Mouse (Mus musculus) urinary bladder, postnatal 25 days (tissue): ENCODE data around the gene Krtap7-1.

ENCODE experiments used
- DNase-seq: peaks from one replicate; pipeline ENCODE4 v3.0.0; 2022; ENCODE audit warnings: low spot score

Gene Krtap7-1

GRCm38 (mm10) chr16:89508223-89508622 is at the start of gene Krtap7-1:
TSS of gene Krtap7-1 (minus strand) at chr16:89508323.
- DNase-seq: no peak

GRCm38 (mm10) chr16:89550298-89550697 is 42.2 kb upstream of the Krtap7-1 start:
- no peak for DNase-seq

GRCm38 (mm10) chr16:89538031-89538484 is 29.9 kb upstream of the Krtap7-1 start:
- no peak for DNase-seq

- no peak for DNase-seq
Measured at GRCm38 (mm10) chr16:89537349-89537748, 29.2 kb upstream of the Krtap7-1 start.

GRCm38 (mm10) chr16:89530547-89530946 is 22.4 kb upstream of the Krtap7-1 start:
- DNase-seq: no peak

- DNase-seq: no peak
Measured at GRCm38 (mm10) chr16:89529846-89530245, 21.7 kb upstream of the Krtap7-1 start.

- no peak for DNase-seq
Measured at GRCm38 (mm10) chr16:89528380-89528779, 20.3 kb upstream of the Krtap7-1 start.

GRCm38 (mm10) chr16:89520996-89521395 is 12.9 kb upstream of the Krtap7-1 start:
- DNase-seq: no peak

- no peak for DNase-seq
Measured at GRCm38 (mm10) chr16:89520555-89520954, 12.4 kb upstream of the Krtap7-1 start.

- DNase-seq: no peak
Measured at GRCm38 (mm10) chr16:89520091-89520490, 12.0 kb upstream of the Krtap7-1 start.

GRCm38 (mm10) chr16:89517635-89518034 is 9.5 kb upstream of the Krtap7-1 start:
- DNase-seq: peak; percentile 31

- DNase-seq: no peak
Measured at GRCm38 (mm10) chr16:89513431-89513830, 5.3 kb upstream of the Krtap7-1 start.

GRCm38 (mm10) chr16:89503571-89503970 is 4.6 kb downstream of the Krtap7-1 start:
- no peak for DNase-seq

- no peak for DNase-seq
Measured at GRCm38 (mm10) chr16:89501870-89502269, 6.3 kb downstream of the Krtap7-1 start.

- no peak for DNase-seq
Measured at GRCm38 (mm10) chr16:89497002-89497401, 11.1 kb downstream of the Krtap7-1 start.

- DNase-seq: no peak
Measured at GRCm38 (mm10) chr16:89495394-89496153, 12.5 kb downstream of the Krtap7-1 start.

GRCm38 (mm10) chr16:89487852-89488251 is 20.3 kb downstream of the Krtap7-1 start, which contains the start of gene Krtap8-1:
TSS of gene Krtap8-1 (minus strand) at chr16:89487952.
- DNase-seq: no peak

- no peak for DNase-seq
Measured at GRCm38 (mm10) chr16:89477679-89478314, 30.3 kb downstream of the Krtap7-1 start.

GRCm38 (mm10) chr16:89461189-89461588 is 46.9 kb downstream of the Krtap7-1 start:
- no peak for DNase-seq
